Mouse (Mus musculus) cerebellum, adult 9-11 months (tissue): Measurements from ENCODE around the gene Rspry1.
A peak's percentile ranks its signal among the peaks of the same experiment; 100 is the strongest.

Experiments
- DNase-seq: peaks from one replicate; pipeline ENCODE4 v3.0.0; 2022

Rspry1 gene

GRCm38 (mm10) chr8:94695341-94695993 is 93.7 kb downstream of the Rspry1 start:
- no peak for DNase-seq

GRCm38 (mm10) chr8:94695994-94696384 is 94.3 kb downstream of the Rspry1 start, which contains the start of gene Pllp:
Pllp (minus strand) TSS chr8:94696278.
- DNase-seq = no peak

GRCm38 (mm10) chr8:94696566-94696965 is 94.8 kb downstream of the Rspry1 start:
- no peak for DNase-seq

DNA sequence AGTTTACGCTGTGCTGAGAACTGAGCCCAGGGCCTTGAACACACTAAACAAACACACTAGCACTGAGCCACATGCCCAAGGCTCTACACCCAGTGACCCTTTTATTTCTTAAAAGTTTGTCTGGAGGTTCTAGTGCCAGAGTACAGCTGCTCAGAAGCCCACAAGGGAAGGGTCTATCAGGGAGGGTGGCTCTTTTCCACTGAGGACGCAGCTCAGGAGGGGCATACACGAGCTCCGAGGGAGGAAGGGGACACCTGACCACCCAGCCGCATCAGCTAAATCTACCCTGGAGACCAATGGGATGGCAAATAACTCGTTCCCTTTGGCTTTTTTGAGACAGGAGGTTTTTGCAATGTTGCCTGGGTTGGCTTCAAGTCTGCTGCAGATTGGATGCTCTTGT is 96.2 kb downstream of the Rspry1 start:
- no peak for DNase-seq

GRCm38 (mm10) chr8:94699366-94699765 is 97.6 kb downstream of the Rspry1 start:
- no peak for DNase-seq

DNA sequence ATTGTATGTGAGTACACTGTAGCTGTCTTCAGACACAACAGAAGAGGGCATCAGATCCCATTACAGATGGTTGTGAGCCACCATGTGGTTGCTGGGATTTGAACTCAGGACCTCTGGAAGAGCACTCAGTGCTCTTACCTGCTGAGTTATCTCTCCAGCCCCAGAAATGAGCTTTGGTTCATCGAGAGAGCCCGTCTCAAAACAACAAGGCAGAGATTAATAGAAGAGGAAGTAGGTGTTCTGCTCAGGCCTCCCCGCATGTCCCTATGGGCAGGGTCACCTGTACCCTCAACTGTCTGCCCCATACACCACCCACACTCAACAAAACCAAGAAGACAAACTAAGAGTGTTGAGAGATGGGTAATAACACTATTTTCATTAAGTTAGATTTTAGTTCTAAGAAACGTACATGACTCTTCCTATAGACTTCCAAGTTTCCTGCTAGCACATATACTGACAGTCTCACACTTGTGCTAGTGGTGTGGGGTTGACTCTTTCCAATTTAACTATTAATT is 98.7 kb downstream of the Rspry1 start:
- DNase-seq = no peak

- no peak for DNase-seq
Measured at GRCm38 (mm10) chr8:94702156-94702555, 100.4 kb downstream of the Rspry1 start.

DNA sequence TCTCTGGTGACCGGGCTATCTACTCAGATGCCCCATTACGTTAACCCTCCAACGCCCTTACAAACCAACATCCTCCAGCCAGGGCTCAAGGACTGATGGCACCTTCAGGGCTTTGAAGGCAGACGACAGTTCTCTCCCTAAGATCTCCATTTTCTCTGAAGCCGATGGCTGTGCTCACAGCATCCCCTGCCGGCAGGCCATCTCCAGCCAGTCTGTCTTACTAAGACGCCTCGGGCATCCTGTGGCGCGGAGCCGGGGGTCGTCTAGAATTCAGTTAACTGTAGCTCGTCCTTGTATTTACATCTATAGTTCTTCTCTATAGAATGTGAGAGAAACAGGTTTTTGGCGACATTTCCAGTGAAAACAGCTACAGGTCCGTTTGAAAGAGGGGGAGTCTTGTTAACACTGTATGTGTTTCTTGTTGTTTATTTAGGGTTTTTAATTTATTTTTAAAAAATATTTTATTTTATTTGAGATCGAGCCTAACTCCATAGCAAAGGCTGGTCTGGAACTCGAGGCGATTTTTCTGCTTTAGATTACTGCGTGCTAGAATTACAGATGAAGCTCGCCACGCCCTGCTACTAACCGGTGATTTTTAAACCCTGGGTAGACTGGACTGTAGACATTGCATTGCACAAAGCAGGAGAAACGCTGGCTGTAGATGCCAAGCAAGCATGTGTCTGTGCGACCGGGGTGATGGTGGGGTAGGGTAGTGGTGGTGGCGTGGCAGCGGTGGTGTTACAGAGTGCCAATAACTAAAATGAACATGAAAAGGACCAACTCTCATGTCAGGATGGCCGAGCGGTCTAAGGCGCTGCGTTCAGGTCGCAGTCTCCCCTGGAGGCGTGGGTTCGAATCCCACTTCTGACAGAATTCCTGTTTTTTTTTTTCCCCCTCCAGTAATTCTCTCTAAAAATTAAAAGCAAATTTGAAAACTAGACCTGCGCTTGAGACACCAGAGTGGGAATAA is 101.4 kb downstream of the Rspry1 start:
- peak; percentile 78 for DNase-seq

GRCm38 (mm10) chr8:94703972-94704668 is 102.4 kb downstream of the Rspry1 start:
- peak; percentile 97 for DNase-seq

- no peak for DNase-seq
Measured at GRCm38 (mm10) chr8:94704669-94704984, 102.9 kb downstream of the Rspry1 start.

DNA sequence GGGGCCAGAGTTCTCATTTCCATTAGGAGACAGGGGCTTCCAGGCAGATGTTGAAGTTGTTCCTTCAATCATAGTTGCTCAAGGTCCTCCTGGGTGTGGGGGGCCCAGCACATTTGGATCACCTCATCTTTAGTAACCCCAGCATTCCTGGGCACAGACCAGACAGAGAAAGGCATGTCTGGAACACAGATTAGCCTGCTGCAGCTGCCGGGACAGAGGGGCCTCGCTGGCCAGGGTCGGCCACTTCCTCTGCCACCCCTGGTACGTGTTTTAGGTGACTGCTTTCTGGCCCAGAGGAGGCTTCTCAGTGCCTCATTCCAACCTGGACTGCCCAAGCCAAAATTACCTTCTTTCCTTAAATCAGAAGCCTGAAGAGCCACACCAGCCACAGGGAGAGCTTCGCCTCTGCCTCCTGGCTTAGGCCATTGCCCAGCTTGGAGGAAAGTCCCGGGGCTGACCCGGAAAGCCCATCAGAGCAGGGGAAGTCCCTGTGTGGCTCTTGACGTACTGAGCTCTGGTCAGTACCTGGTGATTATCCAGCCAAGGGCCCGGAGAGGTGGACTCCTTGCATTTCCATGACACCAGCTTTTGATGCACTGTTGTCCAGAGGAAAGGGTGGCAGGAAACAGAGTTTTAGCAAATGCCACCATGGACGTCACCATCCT is 104.0 kb downstream of the Rspry1 start:
- no peak for DNase-seq

GRCm38 (mm10) chr8:94706732-94707395 is 105.1 kb downstream of the Rspry1 start:
- DNase-seq = peak; percentile 26
